Mouse (Mus musculus) MEL (cell line): ENCODE results near the gene Tppp3. TPM values are rescaled to one million over a fixed set of nuclear protein-coding genes. Genes with fewer than 3 reads are reported as not detected.
A peak's percentile ranks its signal among the peaks of the same experiment; 100 is the strongest.

Experiments
- DNase-seq: peaks from one replicate; pipeline ENCODE4 v3.0.0; 2011; ENCODE audit warnings: low read depth, low spot score
- H3K27ac ChIP-seq: 2 replicates; pipeline ENCODE4 v1.5.1; 2012; ENCODE audit warnings: low read depth, mild to moderate bottlenecking, control low read depth, low read length, moderate library complexity; ENCODE audit not compliant: control insufficient read depth
- H3K27me3 ChIP-seq, 2 experiments: fragments of 150-350 bp in 1 of 2; sonication (generic) in 1 of 2; 2 replicates each; pipeline ENCODE4 v1.6.1; 2012; ENCODE audit warnings: low read length in 2 of 2, mild to moderate bottlenecking in 2 of 2, improper control_type of control experiment in 1 of 2, moderate library complexity in 1 of 2; ENCODE audit not compliant: insufficient read depth in 2 of 2, control insufficient read depth in 1 of 2
- H3K36me3 ChIP-seq, 2 experiments: 2 replicates each; pipeline ENCODE4 v1.6.1; 2012 to 2014; ENCODE audit warnings: low read length in 2 of 2, improper control_type of control experiment in 1 of 2, inconsistent platforms in 1 of 2, mild to moderate bottlenecking in 1 of 2; ENCODE audit not compliant: insufficient read depth in 2 of 2, control insufficient read depth in 1 of 2
- H3K4me1 ChIP-seq, 2 experiments: fragments of 150-350 bp in 1 of 2; sonication (generic) in 1 of 2; 2 replicates each; pipeline ENCODE4 v1.6.1; 2012; ENCODE audit warnings: low read length in 2 of 2, improper control_type of control experiment in 1 of 2, mild to moderate bottlenecking in 1 of 2; ENCODE audit not compliant: insufficient read depth in 2 of 2, control insufficient read depth in 1 of 2
- H3K4me3 ChIP-seq, 2 experiments: fragments of 150-350 bp in 1 of 2; sonication (generic) in 1 of 2; 2 replicates each; pipeline ENCODE4 v1.5.1; 2012; ENCODE audit warnings: low read depth in 2 of 2, low read length in 2 of 2, mild to moderate bottlenecking in 2 of 2, moderate library complexity in 2 of 2, control low read depth in 1 of 2, improper control_type of control experiment in 1 of 2; ENCODE audit not compliant: control insufficient read depth in 1 of 2, insufficient read depth in 1 of 2
- H3K79me2 ChIP-seq: 2 replicates; pipeline ENCODE4 v1.6.1; 2012; ENCODE audit warnings: mild to moderate bottlenecking, low read length, moderate library complexity; ENCODE audit not compliant: control insufficient read depth, poor library complexity, insufficient read depth
- H3K9ac ChIP-seq: 2 replicates; pipeline ENCODE4 v1.6.1; 2012; ENCODE audit warnings: low read depth, mild to moderate bottlenecking, control low read depth, low read length, moderate library complexity; ENCODE audit not compliant: control insufficient read depth, poor library complexity, severe bottlenecking
- H3K9me3 ChIP-seq: fragments of 150-350 bp; sonication (generic); replicated peaks from 2 replicates; pipeline ENCODE4 v1.6.1; 2012; ENCODE audit warnings: mild to moderate bottlenecking, low read length, improper control_type of control experiment, moderate library complexity; ENCODE audit not compliant: insufficient read depth
- BHLHE40 ChIP-seq: IDR thresholded peaks from 2 replicates; pipeline ENCODE4 v1.6.1; 2012; ENCODE audit warnings: low read depth, mild to moderate bottlenecking, inconsistent platforms, low read length, improper control_type of control experiment, borderline replicate concordance
- CHD2 ChIP-seq: IDR thresholded peaks from 2 replicates; pipeline ENCODE4 v1.6.1; 2011; ENCODE audit warnings: low read length, improper control_type of control experiment
- CTCF ChIP-seq, 3 experiments: IDR thresholded peaks in 2 of 3; conservative IDR thresholded peaks in 1 of 3; 2 replicates each; pipeline ENCODE4 v1.5.1; 2011 to 2012; ENCODE audit warnings: low read length in 3 of 3, low read depth in 2 of 3, mild to moderate bottlenecking in 2 of 3, improper control_type of control experiment in 1 of 3, inconsistent platforms in 1 of 3, mixed read lengths in 1 of 3, moderate library complexity in 1 of 3; ENCODE audit not compliant: control insufficient read depth in 1 of 3, insufficient read depth in 1 of 3, poor library complexity in 1 of 3, severe bottlenecking in 1 of 3
- ETS1 ChIP-seq: IDR thresholded peaks from 2 replicates; pipeline ENCODE4 v1.6.1; 2012; ENCODE audit warnings: low read depth, mild to moderate bottlenecking, inconsistent platforms, low read length, improper control_type of control experiment, moderate library complexity
- GABPA ChIP-seq: IDR thresholded peaks from 2 replicates; pipeline ENCODE4 v1.6.1; 2012; ENCODE audit warnings: low read depth, mild to moderate bottlenecking, inconsistent platforms, low read length, improper control_type of control experiment, moderate library complexity
- JUND ChIP-seq: IDR thresholded peaks from 2 replicates; pipeline ENCODE4 v1.6.1; 2011; ENCODE audit warnings: low read depth, mild to moderate bottlenecking, improper control_type of control experiment, low read length
- KAT2A ChIP-seq: conservative IDR thresholded peaks from 2 replicates; pipeline ENCODE4 v1.6.1; 2012; ENCODE audit warnings: low read depth, low read length, improper control_type of control experiment, inconsistent platforms
- MAFK ChIP-seq: IDR thresholded peaks from 2 replicates; pipeline ENCODE4 v1.6.1; 2011; ENCODE audit warnings: low read depth, mild to moderate bottlenecking, low read length, improper control_type of control experiment, borderline replicate concordance
- MAZ ChIP-seq: IDR thresholded peaks from 2 replicates; pipeline ENCODE4 v1.6.1; 2012; ENCODE audit warnings: low read depth, mild to moderate bottlenecking, inconsistent platforms, low read length, improper control_type of control experiment
- NELFE ChIP-seq: IDR thresholded peaks from 2 replicates; pipeline ENCODE4 v1.6.1; 2011; ENCODE audit warnings: low read depth, low read length, improper control_type of control experiment
- POLR2AphosphoS2 ChIP-seq: IDR thresholded peaks from 2 replicates; pipeline ENCODE4 v1.6.1; 2011; ENCODE audit warnings: low read length, improper control_type of control experiment
- POLR2AphosphoS5 ChIP-seq: IDR thresholded peaks from 2 replicates; pipeline ENCODE4 v1.6.1; 2012; ENCODE audit warnings: low read depth, borderline replicate concordance, mild to moderate bottlenecking, inconsistent platforms, low read length, moderate library complexity, mixed read lengths
- RAD21 ChIP-seq: IDR thresholded peaks from 2 replicates; pipeline ENCODE4 v1.6.1; 2011; ENCODE audit warnings: mild to moderate bottlenecking, low read depth, low read length, improper control_type of control experiment
- SMC3 ChIP-seq: IDR thresholded peaks from 2 replicates; pipeline ENCODE4 v1.6.1; 2011; ENCODE audit warnings: low read depth, low read length, improper control_type of control experiment
- TCF12 ChIP-seq: IDR thresholded peaks from 2 replicates; pipeline ENCODE4 v1.6.1; 2014; ENCODE audit warnings: low read depth, mild to moderate bottlenecking, inconsistent platforms, low read length, improper control_type of control experiment, moderate library complexity
- USF1 ChIP-seq: IDR thresholded peaks from 2 replicates; pipeline ENCODE4 v1.6.1; 2014; ENCODE audit warnings: low read depth, mild to moderate bottlenecking, inconsistent platforms, low read length, improper control_type of control experiment, moderate library complexity
- ZNF384 ChIP-seq: IDR thresholded peaks from 2 replicates; pipeline ENCODE4 v1.6.1; 2012; ENCODE audit warnings: low read depth, mild to moderate bottlenecking, inconsistent platforms, low read length, improper control_type of control experiment
- polyA plus RNA-seq, 2 experiments: library from polyadenylated mRNA; stranded (reverse) in 1 of 2; unstranded in 1 of 2; fragments of >175 nt in 1 of 2; fragments of >200 nt in 1 of 2; gene quantifications; 2 replicates each; pipeline versions ENCODE4 v1.2.1 to v1.2.4; 2012; ENCODE audit warnings: low replicate concordance in 2 of 2, low read depth in 1 of 2; ENCODE audit not compliant: insufficient read length in 2 of 2, insufficient read depth in 1 of 2, missing spikeins in 1 of 2
- total RNA-seq: library from RNA; depleted of rRNA; stranded (reverse); fragments of 300-350 nt; gene quantifications from 2 replicates; pipeline ENCODE4 v1.2.3, GENCODE M21; 2012

Gene Tppp3
- total and polyA plus RNA-seq, 3 experiments, result 0.81 to 1.7 TPM; not detected in 1

DNA sequence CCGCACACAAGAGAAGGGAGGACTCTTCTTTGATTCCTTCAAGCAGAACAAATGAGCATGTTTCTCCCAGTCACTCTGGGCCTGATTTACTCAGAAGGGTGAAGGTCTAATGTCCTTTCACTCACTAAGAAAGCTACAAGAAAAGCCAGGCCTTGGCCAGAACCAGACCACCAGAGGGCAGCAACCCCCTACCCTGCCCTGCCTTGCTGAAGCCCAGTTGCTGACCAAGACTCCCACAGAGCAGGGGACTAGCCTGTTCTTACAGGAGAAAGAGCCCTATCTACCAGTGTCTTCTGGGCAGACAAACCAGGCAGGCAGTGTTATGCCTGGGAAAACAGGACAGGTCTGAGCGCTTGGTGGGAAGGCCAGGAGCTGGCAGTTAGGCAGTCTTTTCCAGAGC lies 13.1 kb upstream of the Tppp3 start:
- TF ChIP-seq CTCF (IDR thresholded peaks at IDR 0.05 in 2 of 3, conservative IDR thresholded peaks at IDR 0.05 in 1 of 3; ENCODE audit: control insufficient read depth in 1 of 3, insufficient read depth in 1 of 3, low read depth in 2 of 3, low read length in 3 of 3, poor library complexity in 1 of 3, severe bottlenecking in 1 of 3), result peak; percentile 56 to 70 (median 62)
- TF ChIP-seq SMC3, result peak; percentile 64
- TF ChIP-seq BHLHE40, result no peak
- peak; percentile 61 for TF ChIP-seq RAD21
- TF ChIP-seq MAFK, result no peak
- H3K4me3 ChIP-seq, result no peak overlapping the region
- no peak overlapping the region for H3K27ac ChIP-seq
- H3K79me2 ChIP-seq, result no peaks in the 10 kb centered on the region
- DNase-seq, result peak; percentile 39
- no peaks in the 10 kb centered on the region for H3K36me3 ChIP-seq
- no peak overlapping the region for H3K9ac ChIP-seq
- no peaks in the 10 kb centered on the region for H3K4me1 ChIP-seq
- H3K27me3 ChIP-seq, result no peaks in the 10 kb centered on the region
- no peaks in the 10 kb centered on the region for H3K9me3 ChIP-seq

DNA sequence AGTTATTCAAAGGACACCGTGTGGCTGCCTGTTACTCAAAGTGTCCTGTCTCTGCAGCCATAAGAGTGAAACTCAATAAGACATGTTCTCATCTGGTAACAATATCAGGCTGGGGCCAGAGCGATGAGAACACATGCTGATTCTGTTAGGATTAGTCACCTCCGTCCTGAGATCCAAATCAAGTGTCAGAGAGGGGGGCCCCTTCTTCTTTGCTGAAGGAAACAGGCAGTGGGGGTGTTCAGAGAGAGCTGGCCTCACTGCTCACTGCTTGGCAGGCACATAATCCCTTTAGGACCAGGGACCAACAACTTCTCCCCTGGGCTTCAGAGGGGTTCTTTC lies 12.7 kb upstream of the Tppp3 start:
- Histone ChIP-seq H3K79me2 (no peaks in the 10 kb centered on the region), H3K27me3 (no peaks in the 10 kb centered on the region), H3K27ac (no peak overlapping the region), H3K4me1 (no peaks in the 10 kb centered on the region), H3K4me3 (no peak overlapping the region), H3K9me3 (no peaks in the 10 kb centered on the region), H3K9ac (no peak overlapping the region), H3K36me3 (no peaks in the 10 kb centered on the region)
- no peak for DNase-seq
- TF ChIP-seq BHLHE40, result no peak
- no peak for TF ChIP-seq USF1
- TF ChIP-seq MAZ, result no peak
- no peak for TF ChIP-seq JUND
- TF ChIP-seq TCF12, result no peak

DNA sequence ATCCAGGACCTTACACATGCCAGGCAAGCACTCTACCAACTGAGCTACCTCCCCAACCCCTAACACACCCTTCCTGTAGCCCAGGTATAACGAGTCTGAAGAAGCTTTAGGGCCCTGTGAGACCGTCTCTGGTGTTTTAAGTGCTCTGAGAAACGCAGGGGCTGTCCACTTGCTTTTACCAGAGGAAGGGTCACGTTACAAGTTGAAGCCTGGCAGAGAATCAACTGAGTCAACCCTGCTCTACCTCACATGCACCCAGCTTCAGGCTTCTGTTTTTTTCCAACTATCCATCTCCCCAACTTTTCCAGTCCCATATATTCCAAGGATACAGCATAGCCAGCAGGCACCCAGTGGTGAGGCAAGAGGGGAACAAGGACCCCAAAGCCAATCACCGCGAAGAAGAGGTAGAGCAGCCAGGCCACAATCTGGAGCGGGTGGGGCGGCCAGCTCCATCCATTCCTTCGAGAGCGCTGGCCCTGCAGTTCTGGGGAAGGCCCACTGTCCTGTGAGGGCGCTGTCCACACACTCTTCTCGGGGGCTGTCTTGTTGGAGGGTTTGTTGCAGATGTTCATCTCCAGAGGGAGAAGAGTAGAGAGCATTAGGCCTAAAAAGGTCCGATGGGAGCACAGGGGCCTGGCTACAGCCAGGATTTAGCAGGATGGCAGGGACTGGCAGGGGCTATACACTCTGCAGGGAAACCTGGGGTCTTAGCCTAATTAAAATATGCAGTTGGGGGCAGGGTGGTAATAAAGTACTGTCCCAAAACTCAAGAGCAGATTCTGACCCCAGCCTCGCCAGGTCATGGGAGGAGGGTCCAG lies 12.1 kb upstream of the Tppp3 start:
- Histone ChIP-seq H3K9ac (no peak overlapping the region), H3K79me2 (no peaks in the 10 kb centered on the region), H3K27ac (no peak overlapping the region), H3K27me3 (no peaks in the 10 kb centered on the region), H3K4me1 (no peaks in the 10 kb centered on the region), H3K36me3 (no peaks in the 10 kb centered on the region), H3K9me3 (no peaks in the 10 kb centered on the region), H3K4me3 (no peak overlapping the region)
- TF ChIP-seq POLR2AphosphoS5 (no peak), POLR2AphosphoS2 (no peak), NELFE (no peak), ZNF384 (no peak), ETS1 (no peak), KAT2A (no peak), GABPA (no peak), CHD2 (no peak), CTCF (IDR thresholded peaks at IDR 0.05 in 2 of 3, conservative IDR thresholded peaks at IDR 0.05 in 1 of 3; ENCODE audit: control insufficient read depth in 1 of 3, insufficient read depth in 1 of 3, low read depth in 2 of 3, low read length in 3 of 3, poor library complexity in 1 of 3, severe bottlenecking in 1 of 3) (peak in 2 of 3 experiments; percentile 37 to 43; a peak in 4 of 6 replicates)
- no peak for DNase-seq
